Mouse (Mus musculus): ENCODE measurements around the gene Tnfrsf25.
A peak's percentile ranks its signal among the peaks of the same experiment; 100 is the strongest.

The Tnfrsf25 gene

DNA sequence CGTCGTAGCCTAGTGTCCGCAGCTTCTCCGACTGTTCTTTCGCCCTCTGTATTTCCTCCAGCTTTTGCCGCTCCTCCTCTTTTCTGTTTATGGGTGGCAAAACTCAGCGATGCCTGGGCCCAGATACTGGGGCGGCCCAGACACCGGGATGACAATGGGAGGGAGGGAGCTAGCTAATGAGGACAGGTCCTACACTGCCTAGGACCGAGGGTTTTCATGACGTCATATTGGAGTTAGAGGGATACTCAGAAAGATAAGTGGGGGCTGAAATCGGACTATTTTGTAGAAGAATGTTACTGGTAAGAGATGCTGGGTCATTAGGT is 5.4 kb downstream of the Tnfrsf25 start:
- DNase-seq (ENCODE audit: low spot score) = no peak

DNA sequence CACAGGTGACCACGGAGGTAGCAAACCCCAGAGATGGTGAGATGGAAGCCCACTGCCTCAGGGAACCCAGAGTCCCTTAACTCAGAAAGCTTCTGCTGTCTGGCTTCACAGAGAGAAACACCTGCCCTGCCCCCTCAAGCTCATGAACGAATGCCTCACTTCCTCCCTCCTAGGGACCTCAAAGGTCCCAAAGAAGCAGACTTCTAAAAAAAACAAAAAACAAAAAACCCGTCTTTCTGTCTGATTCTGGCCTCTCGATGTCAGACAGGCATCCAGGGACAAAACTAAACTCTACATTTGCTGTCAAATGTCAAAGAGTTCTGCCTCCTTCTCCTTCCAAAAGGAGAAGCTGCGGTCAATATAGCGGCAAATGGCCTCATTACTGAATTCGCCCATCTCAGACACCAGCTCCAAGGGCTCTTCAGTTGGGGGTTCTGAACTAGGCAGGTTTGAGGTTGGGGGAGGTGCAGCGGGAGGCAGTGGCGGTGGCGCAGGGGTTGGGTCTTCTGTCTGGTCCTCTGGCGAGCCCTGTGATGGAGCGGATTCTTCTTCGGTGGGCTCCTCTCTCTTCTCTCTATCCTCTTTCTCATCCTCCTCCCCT is 8.7 kb downstream of the Tnfrsf25 start:
- DNase-seq (ENCODE audit: low spot score) = no peak

DNA sequence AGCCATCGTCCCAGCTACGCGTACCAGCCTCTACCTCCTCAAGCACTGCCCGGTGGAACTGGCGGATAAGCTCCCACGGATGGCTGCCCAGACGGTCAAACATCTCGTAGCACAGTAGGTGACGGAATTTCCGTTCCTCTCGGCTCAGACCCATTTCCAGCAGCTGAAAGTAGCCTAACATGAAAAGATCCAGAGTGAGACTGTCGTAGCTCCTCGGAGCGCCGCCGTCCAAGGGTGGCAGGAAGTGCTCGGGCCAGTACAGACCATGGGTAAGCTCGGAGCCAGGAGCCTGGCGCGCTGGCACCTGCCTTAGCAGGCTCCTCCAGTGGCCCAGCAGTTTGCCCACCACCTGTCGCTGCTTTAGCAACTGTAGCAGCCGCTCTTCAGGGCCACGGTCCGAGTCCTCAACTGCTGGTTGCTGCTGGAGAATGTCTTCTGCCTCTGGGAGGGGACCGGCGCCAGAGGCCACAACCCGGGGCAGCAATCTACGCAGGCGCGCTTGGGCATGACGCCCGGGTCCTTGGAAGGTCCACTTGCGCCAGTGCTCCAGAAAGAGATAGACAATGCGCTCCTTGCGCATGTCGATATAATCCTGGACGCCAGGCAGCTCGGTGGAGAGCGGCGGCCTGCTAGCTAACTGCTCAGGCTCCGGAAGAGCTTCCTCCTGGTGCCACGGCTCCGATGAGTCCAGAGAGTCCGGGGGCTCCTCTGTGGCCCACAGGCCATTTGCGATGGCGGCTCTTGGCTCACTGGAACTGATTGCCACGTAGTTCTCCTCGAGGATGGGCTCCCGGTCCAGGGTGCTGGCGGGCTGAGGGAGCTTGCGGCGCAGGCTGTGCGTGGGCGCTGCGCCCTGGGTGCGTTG is 9.7 kb downstream of the Tnfrsf25 start:
- no peak for DNase-seq (ENCODE audit: low spot score)

DNA sequence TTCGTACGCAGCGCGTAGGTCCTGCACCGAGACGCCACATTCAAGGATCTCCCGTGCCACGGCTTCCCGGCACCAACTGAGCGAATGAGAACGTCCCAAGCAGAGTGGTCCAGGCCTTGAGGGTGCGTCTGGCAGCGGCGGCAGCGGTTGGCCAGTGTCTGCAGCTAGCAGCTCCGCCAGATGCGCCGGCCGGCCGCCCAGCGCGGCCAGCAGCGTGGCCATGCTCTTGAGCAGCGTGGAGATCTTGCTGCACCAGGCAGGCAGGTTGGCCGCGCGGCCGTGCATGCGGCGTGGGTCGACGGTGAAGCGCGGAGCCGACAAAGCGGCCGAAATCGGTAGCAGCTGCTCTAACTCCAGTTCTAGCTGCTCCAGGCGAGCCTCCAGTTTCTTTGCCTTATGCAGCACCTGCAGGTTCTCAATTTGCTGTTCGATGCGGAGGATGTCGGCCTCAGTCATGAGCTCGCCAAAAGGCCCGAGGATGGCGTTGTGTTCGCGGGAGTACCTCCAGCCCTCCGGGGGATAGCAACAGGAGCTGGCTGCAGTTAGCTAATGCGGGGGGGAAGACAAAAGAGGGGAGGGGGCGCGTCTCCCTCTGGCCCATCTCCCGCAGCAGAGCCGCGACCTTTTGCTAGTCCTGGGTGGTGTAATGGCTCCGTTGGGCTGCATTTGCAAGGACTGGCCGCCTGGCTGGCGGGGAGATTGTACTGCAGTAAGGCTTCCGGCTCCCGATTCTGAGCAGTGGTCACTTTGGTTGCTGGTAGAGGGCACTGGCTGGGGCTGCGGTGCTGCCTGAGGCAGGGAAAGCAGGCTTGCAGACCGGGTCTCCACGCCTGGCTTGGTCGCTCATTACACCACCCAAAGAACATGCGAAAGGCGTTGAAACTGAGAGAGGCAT is 10.5 kb downstream of the Tnfrsf25 start:
- DNase-seq (ENCODE audit: low spot score) = no peak

DNA sequence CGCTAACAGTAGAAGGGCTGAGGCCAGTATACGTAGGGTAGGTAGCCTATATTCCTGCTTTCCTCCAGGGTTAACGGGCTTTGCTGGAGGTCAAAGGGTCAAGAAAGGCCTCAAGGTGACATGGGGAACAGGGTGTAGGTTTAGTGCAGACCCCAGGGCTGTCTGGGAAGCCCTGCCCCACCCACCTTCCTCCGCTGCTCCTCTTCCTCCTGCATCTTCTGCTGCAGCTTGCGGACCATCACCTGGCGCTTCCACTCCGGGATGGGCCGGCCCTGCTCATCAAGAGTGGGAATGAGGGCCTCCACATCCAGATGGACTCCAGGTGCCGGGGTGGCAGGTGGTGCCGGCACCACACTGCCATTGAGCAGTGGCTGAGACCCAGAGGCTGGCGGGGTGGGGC is 12.2 kb downstream of the Tnfrsf25 start:
- no peak for DNase-seq (ENCODE audit: low spot score)

DNA sequence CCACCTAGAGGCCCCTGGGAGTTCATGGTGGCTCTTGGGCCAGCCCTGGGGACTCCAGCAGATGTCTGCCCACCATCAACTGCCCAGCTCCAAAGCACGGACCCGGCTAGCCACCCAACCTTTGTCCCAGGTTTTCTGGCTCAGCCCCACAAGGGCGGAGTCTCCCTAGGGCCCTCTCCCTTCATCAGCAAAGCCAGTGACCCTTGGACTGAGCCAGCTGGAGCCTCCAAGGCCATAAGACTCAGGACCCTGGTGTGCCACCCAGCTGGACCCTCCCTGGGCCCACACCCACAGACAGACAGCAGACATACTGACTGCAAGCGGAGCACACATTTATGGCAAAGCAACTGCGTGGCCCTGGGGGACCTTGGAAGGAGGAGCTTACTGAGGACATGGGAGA is 13.1 kb downstream of the Tnfrsf25 start:
- DNase-seq (ENCODE audit: low spot score) = no peak

DNA sequence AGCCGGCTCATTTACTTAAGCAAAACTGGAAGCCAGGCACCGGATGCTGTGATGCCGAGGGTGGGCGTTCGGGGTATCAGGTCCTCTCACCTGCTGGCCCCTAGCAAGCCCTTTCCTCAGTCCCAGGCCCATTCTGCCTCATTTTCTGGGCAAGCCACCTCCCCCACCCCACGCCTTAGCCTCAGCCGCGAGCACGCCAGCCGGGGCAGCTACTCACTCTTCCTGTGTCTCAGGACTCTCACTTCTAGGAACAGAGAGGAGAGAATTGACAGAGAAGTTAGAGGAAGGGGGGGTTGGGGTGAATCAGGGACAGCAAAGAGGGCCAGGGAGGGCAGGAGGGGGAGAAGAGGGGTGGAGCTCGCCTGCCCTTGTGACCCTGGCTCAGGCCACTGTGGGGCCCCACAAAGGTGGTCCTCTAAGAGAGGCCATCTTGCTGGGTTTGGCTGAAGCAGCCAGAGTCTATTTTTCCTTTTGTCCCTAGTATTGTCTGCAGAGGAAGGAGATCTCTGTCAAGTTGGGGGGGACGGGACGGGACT is 13.7 kb downstream of the Tnfrsf25 start:
- no peak for DNase-seq (ENCODE audit: low spot score)

DNA sequence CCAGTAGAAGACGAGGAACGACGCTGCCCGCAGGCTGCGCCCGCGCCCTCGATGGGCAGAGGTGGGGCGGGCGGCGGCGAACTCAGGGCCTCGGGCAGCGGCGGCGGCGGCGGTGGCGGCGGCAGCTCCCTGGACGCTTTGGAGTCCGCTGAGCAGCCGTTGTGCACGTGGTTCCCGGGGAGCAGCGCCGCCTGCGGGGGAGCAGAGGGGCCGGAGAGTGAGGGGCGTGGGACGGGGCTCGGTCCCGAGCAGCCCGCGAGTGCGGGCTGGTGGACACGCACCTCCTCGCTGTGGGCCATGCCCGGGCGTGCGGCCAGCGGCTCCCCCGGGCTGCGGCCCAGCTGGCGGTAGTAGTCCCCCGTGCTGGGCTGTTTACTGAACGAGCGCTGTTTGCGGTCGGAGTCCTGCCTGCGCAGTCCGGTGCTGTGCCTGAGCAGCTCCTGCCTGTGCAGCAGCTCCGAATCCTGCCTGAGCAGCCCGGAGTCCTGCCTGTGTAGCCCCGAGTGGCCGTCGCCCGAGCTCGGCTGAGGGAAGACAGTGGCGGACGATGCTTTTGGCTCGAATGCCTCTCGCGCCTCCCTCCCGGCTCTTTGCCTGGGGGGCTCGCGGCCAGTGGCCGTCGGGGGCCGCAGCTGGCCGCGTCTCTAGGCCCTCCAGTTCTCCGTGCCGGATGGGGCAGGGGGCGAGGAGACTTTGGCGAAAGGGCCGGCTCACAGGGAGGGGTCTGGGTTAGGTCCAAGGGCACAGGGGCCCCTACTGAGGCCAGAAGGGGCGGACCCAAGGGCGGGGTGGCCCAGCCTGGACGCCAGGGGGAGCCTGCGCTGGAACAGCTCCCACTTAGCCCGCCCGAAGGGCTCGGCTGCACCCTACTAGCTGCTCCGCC is 15.3 kb downstream of the Tnfrsf25 start:
- peak; percentile 55 for DNase-seq (ENCODE audit: low spot score)

DNA sequence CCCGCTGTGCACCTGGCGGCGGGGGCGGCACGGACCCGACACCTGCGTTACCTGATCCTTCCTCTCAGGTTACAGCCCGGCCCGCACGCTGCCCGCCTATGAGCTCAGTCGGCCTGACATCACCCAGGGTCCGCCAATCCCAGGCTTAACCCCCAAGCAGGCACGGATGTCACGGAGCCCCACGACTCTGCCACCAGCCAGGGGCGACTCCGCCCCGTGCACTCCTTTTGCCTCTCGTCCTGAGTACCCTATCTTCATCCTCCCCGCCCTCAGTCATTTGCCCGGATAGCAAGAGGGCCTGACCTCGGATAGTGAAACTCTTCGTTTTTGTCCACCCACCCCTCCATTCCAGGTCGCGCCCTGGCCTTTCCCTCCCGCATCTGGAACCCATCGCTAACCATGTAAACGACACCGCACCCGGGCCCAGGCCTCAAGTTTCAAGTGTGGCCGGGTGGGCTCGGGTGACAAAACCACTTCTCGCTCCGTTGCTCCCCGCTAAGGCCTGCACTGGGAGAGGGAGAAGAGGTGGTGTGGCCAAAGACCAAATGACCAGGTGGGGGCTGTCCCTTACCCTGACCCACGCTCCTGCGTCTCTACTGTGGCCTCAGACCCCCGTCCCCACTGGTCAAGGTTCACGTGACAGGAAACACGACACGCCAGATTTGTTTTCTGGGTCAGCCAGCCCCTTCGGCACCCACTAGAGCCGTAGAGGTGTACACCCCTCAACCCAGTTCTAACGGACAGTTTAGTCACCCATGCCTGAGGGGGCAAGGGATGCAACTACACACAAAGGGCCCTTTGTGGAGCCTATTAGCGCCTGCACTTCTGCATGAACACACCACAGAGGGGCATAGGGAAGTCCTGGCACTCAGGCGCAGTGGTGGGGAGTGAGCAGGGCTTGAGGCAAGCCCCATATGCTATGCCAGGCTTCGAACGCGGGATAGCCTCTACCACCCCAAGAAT is 16.4 kb downstream of the Tnfrsf25 start:
- no peak for DNase-seq (ENCODE audit: low spot score)

DNA sequence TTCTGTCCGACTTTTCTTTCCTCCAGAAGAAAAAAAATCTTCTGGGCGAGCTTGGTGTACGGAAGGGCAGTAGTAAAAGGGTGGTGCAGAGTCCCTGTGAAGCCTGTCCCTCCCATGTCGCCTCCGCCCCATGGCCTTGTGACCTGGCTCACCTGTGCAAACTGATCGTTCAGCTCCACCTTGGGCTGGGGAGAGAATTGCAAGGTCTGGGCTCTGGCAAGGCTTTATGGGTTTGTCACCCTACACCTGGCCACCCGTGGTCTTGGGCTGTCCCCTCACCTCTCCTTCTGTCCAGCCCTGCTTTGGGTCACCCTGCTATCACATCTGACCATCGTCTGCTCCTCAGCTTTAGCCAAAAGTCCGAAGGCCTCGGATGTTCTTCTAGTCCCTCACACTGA is 17.0 kb downstream of the Tnfrsf25 start:
- no peak for DNase-seq (ENCODE audit: low spot score)

DNA sequence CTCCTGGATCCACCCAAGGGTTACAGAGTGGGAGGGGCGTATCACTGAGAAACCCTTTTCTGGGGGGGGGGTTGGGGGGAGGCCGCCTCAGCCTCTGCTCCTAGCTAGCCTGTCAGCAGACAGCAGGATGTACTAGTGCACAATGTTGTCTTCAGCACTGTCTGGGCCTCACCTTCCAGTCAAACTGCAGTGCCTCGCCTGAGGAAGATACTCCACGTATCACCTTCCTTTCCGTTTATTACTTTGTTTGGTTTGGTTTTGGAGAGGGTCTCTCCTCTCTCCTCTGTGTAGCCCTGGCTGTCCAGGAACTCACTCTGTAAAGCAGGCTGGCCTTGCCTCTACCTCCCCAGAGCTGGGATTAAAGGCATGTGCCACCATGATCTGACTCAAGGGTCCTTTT is 17.5 kb downstream of the Tnfrsf25 start:
- no peak for DNase-seq (ENCODE audit: low spot score)

DNA sequence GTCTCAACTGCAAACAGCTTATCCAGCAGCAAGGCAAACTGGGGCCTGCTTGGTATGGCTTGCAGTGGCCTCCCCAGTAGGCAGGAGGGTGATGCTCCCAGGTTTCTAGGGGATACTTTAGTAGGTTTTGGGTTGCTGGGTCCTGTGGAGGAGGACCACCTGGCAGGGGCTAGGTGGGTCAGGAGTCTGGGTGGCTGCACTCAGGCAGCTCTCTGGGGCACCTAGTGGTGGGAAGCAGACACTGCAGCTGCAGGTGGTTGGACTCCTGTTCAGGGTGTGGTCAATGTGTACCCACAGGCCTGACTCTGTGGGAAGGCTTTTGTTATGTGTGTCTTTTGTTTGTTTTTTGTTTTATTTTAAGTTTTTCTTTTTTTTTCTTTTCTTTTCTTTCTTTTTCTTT is 18.8 kb downstream of the Tnfrsf25 start:
- DNase-seq (ENCODE audit: low spot score) = no peak

DNA sequence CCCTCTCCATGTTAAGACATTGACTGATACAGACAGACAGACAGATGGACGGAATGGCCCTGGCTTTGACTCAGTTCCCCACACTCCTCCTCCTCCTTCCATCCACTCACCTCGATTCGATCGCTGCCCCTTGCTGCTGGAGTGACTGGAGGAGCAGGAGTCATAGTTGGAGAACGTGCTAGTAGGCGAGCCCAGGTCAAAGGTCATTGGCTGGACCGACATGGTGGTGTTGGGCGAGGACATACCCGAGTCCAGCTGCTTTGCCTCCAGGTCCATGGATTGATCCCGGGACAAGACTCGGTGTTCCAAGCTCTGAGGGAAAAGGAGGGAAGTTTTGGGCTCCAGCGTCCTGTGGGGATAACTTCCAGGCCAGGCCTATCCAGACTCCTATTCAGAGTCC is 19.6 kb downstream of the Tnfrsf25 start:
- DNase-seq (ENCODE audit: low spot score) = no peak

DNA sequence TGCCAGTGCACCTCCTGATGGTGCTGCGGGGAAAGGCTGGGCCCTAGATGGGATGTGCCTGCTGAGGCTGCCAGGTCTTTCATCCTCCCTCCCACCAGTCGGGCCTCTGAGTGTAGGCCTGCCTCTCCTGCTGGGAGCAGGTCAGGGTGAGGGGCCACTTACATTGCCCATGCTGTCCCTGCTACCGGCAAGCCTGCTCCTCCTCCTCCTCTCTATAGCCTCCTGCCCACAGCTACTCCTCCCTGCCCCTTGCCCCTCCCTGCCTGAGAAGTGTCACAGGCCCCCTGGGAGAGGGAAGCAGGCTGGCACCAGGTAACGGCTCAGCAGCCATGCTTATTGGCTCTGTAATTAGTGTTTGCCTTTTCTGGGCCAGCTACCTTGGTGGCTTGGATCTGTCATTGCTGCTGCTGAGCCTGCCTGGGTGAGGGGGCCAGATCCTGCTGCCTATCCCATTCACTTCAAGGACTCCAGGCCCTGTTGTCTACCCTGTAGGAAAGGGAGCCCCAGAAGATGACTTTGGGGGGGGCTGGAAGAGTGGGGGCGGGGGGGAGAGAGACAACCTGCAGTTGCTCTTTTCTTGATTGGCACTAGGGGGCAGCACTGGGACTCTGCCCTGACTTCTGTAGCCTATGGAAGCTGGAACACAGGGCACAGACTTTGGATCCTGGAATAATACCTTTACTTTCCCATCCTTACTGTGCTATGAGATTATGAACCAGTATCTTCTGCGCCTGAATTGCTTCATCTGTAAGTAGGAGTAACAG is 20.6 kb downstream of the Tnfrsf25 start:
- no peak for DNase-seq (ENCODE audit: low spot score)

DNA sequence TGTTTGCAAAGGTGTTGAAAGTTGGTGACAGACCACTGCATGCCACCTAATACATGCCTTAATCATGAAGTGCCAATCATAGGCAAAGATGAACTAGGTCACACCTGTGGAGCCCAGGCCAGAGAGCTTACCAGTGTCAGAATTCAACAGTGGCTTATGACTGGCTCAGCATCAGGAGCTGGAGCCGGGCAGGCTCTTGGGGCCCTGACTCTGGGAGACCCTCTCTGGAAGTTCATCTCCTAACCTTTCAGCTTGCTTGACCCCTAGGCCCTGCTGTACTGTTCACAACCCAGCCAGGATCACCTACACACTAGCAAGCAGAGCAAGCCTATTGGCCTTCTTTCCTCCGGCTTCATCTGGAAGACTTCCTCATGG is 21.1 kb downstream of the Tnfrsf25 start:
- DNase-seq (ENCODE audit: low spot score) = no peak

DNA sequence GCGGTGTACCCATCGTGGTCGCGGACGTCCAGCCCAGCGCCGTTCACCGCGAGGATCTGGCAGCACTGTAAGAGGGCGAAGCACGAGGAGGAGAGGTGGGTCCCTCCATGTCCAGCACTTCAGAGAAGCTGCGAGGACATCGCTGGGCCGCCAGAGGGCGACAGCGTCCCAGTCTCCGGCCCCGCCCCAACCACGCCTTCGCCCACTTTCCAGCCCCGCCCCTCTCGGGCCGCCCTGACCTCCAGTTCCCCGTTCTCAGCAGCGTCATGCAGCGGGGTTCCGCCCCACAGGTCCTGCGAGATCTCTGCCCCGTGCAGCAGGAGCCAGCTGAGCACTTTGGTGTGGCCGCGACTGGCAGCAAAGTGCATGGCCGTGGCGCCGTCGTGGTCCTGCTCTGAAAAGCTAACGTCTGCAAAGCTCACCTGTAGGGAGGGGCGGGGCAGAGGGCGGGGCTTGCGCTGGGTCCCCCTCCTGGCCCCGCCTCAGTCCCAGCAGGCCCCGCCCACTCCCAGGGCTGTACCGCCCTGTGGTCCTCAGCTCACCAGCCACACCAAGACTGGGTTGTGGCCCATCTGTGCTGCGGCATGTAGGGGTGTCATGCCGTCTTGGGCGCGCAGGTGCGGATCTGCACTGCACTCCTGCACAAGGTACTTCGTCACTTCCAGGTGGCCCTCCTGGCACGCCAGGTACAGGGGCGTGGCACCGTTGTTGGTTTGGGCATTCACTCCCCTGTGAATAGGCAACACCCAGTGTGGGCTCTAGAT is 22.9 kb downstream of the Tnfrsf25 start:
- DNase-seq (ENCODE audit: low spot score) = peak; percentile 89

DNA sequence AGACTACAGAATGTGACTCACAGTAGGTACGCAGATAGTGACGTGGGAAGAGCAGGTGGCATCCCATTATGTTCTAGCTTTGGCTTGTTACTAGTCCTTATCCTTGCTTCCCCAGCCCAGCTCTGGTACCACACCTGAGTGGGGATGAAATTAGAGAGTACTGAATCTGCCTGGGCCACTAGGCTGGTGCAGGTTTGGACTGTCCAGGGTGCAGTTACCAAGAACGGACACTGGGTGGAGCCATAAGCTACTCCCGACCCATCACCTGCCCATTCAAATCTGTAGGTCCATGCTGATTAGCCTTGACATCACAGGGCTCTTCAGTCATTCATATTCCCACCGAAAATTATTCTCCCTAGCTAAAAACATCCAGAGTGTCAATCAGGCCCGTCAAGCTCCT is 24.7 kb downstream of the Tnfrsf25 start:
- DNase-seq (ENCODE audit: low spot score) = no peak

DNA sequence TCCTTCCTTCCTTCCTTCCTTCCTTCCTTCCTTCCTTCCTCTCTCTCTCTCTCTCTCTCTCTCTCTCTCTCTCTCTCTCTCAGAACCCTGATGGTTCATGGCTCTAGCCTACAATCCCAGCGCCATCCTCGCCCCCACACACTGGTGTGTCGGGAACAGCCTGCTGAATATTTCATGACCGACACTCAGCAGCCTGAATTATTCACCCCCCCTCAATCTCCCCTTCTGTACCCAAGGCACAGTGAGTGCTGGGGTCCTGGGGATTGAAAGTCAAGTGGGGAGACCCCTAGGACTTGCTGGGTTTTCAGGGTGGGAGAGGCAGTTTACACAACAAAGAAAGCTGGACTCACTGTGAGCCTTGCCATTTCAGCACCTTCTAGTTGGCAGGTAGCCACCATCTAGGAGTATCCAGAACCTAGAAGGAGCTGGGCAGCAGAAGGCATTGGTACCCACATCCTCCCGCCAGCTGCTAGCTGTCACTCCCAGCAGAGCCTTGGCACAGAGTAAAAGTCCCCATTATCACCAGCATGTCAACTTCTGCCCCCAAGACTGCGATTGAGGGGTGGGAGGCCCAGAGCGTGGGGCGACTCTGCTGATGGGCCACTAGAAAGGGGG is 25.9 kb downstream of the Tnfrsf25 start:
- DNase-seq (ENCODE audit: low spot score) = no peak

DNA sequence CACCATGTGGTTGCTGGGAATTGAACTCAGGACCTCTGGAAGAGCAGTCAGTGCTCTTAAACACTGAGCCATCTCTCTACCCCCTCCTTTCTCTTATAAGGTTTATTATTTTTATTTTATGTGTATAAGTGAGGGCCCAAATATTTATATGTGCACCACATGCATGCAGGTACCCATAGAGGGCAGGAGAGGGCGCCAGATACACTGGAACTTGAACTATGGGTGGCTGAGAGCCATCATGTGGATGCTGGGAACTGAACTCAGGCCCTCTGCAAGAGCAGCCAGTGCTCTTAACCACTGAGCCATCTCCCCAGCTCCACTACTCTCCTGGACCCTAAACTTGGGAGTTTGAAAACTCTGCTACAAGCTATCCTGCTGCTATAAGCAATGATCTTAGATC is 27.9 kb downstream of the Tnfrsf25 start:
- DNase-seq (ENCODE audit: low spot score) = no peak
